Mouse (Mus musculus): ENCODE measurements around the gene Gm6812. TPM values are rescaled to one million over a fixed set of nuclear protein-coding genes. Genes with fewer than 3 reads are reported as not detected.
"Not testable (repeated sequence)": the region's sequence is repeated elsewhere in the genome, so short reads cannot be mapped to it uniquely, and the experiment has no call there.

The Gm6812 gene
- total RNA-seq (2015), result not detected in 2 replicates
- total RNA-seq (2017), result not detected in 2 replicates

GRCm38 (mm10) chrX:68892953-68893352 is at the start of gene Gm6812:
Gene Gm6812 (minus strand): TSS chrX:68893053.
- not testable (repeated sequence) for ATAC-seq (replicated peaks; ENCODE audit: poor library complexity)

- no peak for ATAC-seq (replicated peaks; ENCODE audit: poor library complexity)
Observed at GRCm38 (mm10) chrX:68865145-68865544, 27.7 kb downstream of the Gm6812 start.

Other genes starting within 250 kb of the Gm6812 start
- 79.4 and 84.1 TPM in 2 replicates for gene Fmr1, start 214.5 kb downstream of the Gm6812 start, total RNA-seq (2015)
- gene Fmr1, start 214.5 kb downstream of the Gm6812 start, total RNA-seq (2017), result 67.6 and 86.3 TPM in 2 replicates
- 0.54 TPM in 1 of 2 replicates, not detected in the other for gene Fmr1nb, start 131.2 kb downstream of the Gm6812 start, total RNA-seq (2015)
- 0.61 and 0.79 TPM in 2 replicates for gene Fmr1nb, start 131.2 kb downstream of the Gm6812 start, total RNA-seq (2017)
- 3.1 and 10.3 TPM in 2 replicates for gene Gm14698, start 72.0 kb downstream of the Gm6812 start, total RNA-seq (2015)
- 1.8 and 4.5 TPM in 2 replicates for gene Gm14698, start 72.0 kb downstream of the Gm6812 start, total RNA-seq (2017)

Data from megakaryocyte progenitor cell, adult 5-6 weeks (primary cell).